Mouse (Mus musculus) right cerebral cortex, adult 18-20 months (tissue): ENCODE measurements at regions not wholly inside any gene's neighbourhood (a gene's known extent, or its start where the extent isn't known, plus 50 kb on each side); places are given as distances from the start of the nearest gene placed in this dataset.

Experiments used
- DNase-seq: peaks from one replicate; pipeline ENCODE4 v3.0.0; 2022; ENCODE audit warnings: mixed read lengths

GRCm38 (mm10) chrX:132646956-132647355, 1041.8 kb downstream of the Pcdh19 start:
- DNase-seq = peak; percentile 39

- no peak for DNase-seq
These were observed 1091.9 kb downstream of the Pcdh19 start for GRCm38 (mm10) chrX:132596925-132597324.

- DNase-seq = no peak
These were observed 1092.4 kb downstream of the Pcdh19 start for GRCm38 (mm10) chrX:132596424-132596823.

GRCm38 (mm10) chrX:132574085-132574484, 1114.7 kb downstream of the Pcdh19 start:
- no peak for DNase-seq
